Mouse (Mus musculus) retina, embryonic 14.5 days (tissue): ENCODE measurements around the gene Slc22a26.
"Not testable (repeated sequence)": the region's sequence is repeated elsewhere in the genome, so short reads cannot be mapped to it uniquely, and the experiment has no call there.

Source experiments
- DNase-seq: peaks from one replicate; pipeline ENCODE4 v3.0.0-alpha.2; 2015; ENCODE audit warnings: low spot score

Slc22a26 gene

GRCm38 (mm10) chr19:7802571-7802970, at the start of gene Slc22a26:
Gene Slc22a26 (minus strand): TSS chr19:7802667.
- no peak for DNase-seq

GRCm38 (mm10) chr19:7829851-7830250, 27.4 kb upstream of the Slc22a26 start:
- no peak for DNase-seq

GRCm38 (mm10) chr19:7790571-7790970, 11.9 kb downstream of the Slc22a26 start:
- DNase-seq = no peak

- DNase-seq = no peak
Observed at GRCm38 (mm10) chr19:7775306-7775705, 27.2 kb downstream of the Slc22a26 start.

GRCm38 (mm10) chr19:7766124-7766523, 36.3 kb downstream of the Slc22a26 start:
- no peak for DNase-seq

- no peak for DNase-seq
Observed at GRCm38 (mm10) chr19:7765599-7765998, 36.9 kb downstream of the Slc22a26 start.

GRCm38 (mm10) chr19:7753371-7753770, 49.1 kb downstream of the Slc22a26 start:
- DNase-seq = not testable (repeated sequence)
